Mouse (Mus musculus) heart, postnatal 10 days (tissue): ENCODE results near the gene Relch. TPM values are rescaled to one million over a fixed set of nuclear protein-coding genes. Genes with fewer than 3 reads are reported as not detected.
A peak's percentile ranks its signal among the peaks of the same experiment; 100 is the strongest.
"Not testable (repeated sequence)": the region's sequence is repeated elsewhere in the genome, so short reads cannot be mapped to it uniquely, and the experiment has no call there.

Source experiments
- DNase-seq, 2 experiments: peaks; one replicate each; pipeline ENCODE4 v3.0.0; 2021
- intact Hi-C: fragments of 180-260 bp; cut with DNase I; formaldehyde crosslinking; loops from one replicate; pipeline ENCODE4 v1.15.1; 2025
- total RNA-seq, 2 experiments: library from RNA; stranded (reverse); gene quantifications; 2 replicates each; pipeline ENCODE4 v1.2.3; 2021

Gene Relch
- total RNA-seq, 2 experiments from 2014 or later: 26.1 to 30.4 TPM

GRCm38 (mm10) chr1:105739493-105739892, 75.8 kb downstream of the Relch start:
- no peak for DNase-seq
- intact Hi-C loops: no loop called here

DNA sequence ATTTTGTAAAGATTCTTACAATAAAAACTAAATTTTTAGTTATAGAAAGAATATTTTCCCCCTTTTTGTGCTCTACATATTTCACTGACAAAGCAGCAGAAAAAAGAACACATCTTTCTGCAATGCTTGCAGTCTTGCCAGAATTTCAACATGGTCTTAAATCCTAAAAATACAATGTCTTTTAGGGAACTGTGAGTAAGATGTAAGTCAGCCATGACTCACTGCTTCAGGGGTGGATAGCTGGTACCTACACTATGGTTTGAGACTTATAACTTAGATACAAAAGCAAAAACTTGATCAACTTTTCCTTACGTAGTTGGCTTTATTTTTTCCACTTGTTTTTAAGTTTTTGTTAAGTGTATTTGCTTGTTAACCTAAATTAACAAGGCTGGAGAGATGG, 78.8 kb downstream of the Relch start:
- intact Hi-C loops: loop anchor here (10.0 kb wide), 1 partner anchor 292 kb away; no protein-coding TSS in a partner anchor
- no peak for DNase-seq

DNA sequence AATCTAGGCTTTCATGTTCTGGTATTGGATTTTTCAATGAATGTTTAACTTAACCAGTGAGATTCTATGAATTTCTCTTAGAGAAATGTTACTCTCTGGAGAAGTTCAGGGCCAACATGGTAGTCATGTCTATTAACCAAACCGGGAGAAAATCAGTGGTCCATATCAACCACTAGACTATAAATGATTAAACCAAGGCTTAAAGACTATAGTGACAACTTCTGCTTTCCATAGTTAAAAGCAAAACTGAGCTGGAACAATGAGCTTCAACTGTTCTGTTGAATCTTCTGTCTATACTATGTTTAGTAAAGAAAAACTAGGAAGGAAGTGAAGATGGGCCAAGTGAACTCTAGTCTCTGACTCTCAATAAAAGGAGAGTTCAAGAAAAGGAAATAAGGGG, 82.8 kb downstream of the Relch start:
- DNase-seq: no peak
- intact Hi-C loops: loop anchor here (10.0 kb wide), 1 partner anchor 288 kb away; no protein-coding TSS in a partner anchor

- no peak for DNase-seq
- intact Hi-C loops: loop anchor here (10.0 kb wide), 1 partner anchor 288 kb away; no protein-coding TSS in a partner anchor
These were observed 83.4 kb downstream of the Relch start for GRCm38 (mm10) chr1:105746858-105747596.

GRCm38 (mm10) chr1:105748091-105748799, 84.6 kb downstream of the Relch start:
- intact Hi-C loops: loop anchor here (10.0 kb wide), 1 partner anchor 287 kb away; no protein-coding TSS in a partner anchor
- DNase-seq: no peak

- DNase-seq: no peak
- intact Hi-C loops: no loop called here
These were observed 88.5 kb downstream of the Relch start for GRCm38 (mm10) chr1:105752196-105752595.

- intact Hi-C loops: no loop called here
These were observed 89.3 kb downstream of the Relch start for GRCm38 (mm10) chr1:105752944-105753343.

GRCm38 (mm10) chr1:105758798-105759197, 95.1 kb downstream of the Relch start:
- intact Hi-C loops: no loop called here
- no peak for DNase-seq

More at GRCm38 (mm10) chr1:105752944-105753343, 89.3 kb downstream of the Relch start:
- no peak for DNase-seq

DNA sequence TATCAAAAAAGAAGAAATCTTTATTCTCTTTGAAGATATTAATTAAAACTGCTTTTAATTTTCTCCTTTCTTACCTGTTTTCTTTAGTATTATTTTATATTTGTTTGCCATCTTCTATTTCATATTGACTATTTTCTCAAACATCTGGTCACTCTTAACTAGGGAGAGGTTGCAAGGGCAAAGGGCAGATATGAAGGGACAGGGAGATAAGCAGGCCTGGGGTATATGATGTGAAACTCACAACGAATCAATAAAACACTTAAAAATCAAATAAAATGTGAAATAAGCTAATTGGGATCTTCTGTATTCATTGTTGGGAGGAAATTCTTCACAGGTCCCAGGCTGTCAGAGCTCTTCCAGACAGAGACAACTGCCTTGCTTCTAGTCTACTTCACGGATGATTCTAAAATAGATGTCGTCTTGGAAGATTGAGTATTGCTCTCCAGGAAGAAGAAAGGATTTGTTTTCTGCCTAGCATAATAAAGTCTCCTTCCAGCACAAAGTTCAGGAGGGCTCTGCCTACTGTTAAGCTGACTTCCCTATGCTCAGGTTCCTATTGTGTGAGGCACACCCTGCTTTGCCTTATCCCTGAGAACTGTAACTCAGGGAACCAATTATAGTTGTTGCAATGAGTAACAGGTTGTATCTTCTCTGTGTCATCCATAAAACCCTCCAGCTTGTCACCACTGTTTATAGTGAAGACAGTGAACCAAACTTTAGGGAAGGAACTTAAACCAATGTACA, 95.9 kb downstream of the Relch start:
- DNase-seq: no peak
- intact Hi-C loops: no loop called here

GRCm38 (mm10) chr1:105765586-105765985, 101.9 kb downstream of the Relch start:
- DNase-seq: no peak
- intact Hi-C loops: no loop called here

DNA sequence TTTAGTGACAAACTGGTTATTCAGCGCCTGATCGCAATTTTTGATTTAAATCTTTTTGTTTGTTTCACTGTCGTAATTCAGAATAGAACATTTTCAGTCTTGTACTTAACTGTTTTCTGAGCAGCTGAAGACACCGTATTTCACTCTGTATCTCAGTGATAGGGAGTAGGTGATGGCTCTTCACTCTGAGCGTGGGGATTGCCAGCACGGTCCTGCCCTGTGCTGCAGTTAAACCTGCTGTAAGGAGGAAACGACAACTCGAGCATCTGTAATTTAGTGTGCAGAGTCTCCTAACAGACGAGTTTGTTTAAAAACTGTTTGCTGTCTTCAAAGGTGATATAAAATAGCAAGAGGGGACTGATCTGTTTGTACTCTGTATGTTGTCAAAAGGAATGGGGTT, 102.4 kb downstream of the Relch start:
- intact Hi-C loops, DNase-seq: not testable (repeated sequence)

GRCm38 (mm10) chr1:105768397-105768796, 104.7 kb downstream of the Relch start:
- intact Hi-C loops: no loop called here

GRCm38 (mm10) chr1:105770685-105771084, 107.0 kb downstream of the Relch start:
- no peak for DNase-seq
- intact Hi-C loops: no loop called here

More at GRCm38 (mm10) chr1:105768397-105768796, 104.7 kb downstream of the Relch start:
- DNase-seq: no peak

DNA sequence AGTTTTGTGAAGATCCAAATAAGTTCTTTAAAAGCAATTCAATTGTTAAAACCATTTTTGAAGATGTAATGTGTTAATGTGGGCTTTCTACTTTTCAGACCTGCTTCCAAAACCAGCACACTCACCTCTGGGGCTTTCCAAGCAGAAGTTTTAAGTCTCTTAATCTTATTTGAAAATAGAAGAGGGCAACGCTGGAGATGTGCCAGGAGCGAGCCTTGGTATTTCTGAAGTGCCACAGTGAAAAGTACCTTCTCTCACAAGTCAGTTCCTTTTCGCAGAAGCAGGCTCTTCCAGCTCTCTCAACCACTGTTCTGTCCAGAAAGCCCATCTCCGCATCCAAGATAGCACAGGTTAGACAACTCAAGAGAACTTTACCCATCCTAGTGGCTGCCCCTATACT, 112.8 kb downstream of the Relch start:
- intact Hi-C loops: no loop called here
- DNase-seq: no peak

GRCm38 (mm10) chr1:105780079-105780456, 116.4 kb downstream of the Relch start:
- no peak for DNase-seq
- intact Hi-C loops: no loop called here

DNA sequence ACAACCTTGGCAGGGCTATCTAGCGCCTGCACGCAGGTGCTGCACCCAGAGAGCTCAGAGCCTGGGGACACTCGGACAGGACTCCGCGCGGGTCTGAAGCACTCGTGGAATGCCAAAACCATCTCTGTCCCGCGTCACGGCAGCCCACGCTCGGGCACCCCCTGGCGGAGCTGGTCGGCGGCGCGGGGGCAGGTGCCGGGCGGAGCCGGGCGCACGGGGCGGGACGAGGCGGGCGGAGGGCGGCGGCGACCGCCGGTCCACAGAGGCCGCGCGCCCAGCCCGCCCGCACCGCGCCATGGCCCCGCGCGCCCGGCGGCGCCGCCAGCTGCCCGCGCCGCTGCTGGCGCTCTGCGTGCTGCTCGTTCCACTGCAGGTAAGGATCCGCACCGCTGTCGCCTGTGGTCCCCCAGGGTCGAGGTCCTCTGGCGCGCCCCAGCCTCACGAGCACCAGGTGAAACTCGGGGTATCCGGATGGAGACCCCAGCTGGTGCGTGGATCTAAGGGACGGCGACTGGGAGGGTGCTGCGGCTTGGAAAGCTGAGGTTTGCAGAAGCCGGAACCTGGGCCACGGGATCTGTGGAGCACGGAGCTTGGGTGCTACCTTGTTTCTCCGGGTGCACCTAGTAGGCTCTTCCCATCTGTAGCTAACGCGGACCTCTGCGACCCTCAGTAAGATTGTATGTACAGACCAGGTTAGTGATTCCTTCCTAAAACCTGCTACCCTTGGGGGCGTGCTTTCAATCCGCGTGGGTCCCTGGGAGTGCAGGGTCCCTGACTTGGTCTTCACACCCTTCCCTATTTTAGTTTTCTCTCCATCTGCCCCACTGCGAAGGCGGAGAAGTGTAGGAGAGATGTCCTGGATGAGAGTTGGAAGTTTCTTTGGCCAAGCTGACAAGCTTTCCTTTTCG, 117.0 kb downstream of the Relch start, which contains the start of gene Tnfrsf11a:
TSS of gene Tnfrsf11a (plus strand) at position 262 of the 908 bp plus-strand sequence.
- DNase-seq: peak; percentile 65 to 71
- intact Hi-C loops: no loop called here

DNA sequence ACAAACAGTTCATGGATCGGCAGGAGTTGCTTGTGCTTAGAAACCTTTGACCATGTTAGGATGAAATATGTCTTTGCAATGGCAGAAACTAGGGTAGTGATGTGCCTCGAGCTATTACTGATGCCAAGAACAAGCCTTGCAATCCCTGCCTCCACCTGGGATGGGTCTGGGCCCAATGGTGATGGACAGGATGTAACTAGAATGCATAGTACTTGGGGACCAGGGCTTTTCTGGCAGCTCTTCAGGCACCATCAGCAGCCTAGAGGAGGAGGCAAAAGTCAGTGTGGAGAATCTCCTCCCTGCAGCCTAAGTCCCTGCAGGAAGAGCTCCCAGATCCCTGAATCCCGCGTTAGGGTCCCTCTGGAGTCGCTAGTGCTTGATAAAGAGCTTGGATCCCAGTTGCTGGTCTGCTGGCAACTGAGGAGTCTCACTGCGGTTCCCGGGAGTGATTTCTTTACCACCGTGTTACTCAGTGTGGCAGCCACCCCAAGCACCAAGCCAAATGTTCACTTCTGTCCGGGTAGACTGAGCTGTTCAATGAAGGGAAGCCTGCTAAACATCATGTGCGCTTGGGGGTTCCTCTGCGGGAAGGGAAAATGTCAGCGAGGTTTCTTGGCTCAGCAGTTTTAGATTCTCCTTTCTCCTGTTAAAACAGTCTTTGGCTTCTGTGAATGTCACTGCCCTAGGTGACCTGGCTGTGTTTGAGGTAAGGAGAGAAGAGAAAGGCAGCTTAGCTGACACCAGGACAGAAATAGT, 117.9 kb downstream of the Relch start:
- intact Hi-C loops: no loop called here
- DNase-seq: peak in 1 of 2 experiments; percentile 3

DNA sequence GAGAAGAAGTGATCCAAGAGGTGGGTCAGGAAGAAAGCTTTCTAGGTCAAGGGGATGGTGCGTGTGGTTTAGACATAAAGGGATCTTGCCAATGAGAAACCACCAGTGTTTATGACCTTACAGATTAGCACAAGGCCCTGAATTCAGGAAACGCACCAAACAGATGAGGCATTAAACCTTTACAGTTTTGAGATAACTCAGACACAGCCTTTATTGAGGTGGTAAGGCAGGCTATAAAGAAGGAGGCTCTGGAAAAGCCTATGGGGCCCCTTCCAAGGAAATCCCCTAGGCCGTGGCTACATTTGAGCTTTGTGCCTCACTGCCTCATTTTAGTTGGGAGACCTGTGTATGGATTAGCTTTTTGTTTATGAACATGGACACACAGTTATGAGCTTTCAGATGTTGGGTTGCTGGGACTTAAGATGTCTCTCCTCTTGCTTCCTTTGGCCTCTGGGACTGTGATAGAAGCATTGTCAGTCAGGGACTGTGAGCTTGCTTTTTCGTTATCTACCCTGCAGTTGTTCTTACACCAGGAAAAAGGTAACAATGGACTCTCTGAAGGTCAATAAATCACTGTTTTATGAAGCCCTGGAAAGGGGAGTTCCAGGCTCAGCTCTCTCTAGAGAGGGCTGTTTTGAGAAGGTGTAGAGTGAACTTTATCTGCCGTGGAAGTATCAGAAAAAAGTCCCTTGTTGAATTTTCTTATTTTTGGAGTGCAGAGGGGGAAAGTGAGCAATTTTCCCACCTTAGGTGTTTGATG, 120.8 kb downstream of the Relch start:
- DNase-seq: no peak
- intact Hi-C loops: no loop called here
